Mouse (Mus musculus): ENCODE measurements around the gene Pcsk6.

GRCm38 (mm10) chr7:65895262-65895661, 33.7 kb downstream of the Pcsk6 start:
- TF ChIP-seq EP300 (IDR thresholded peaks at IDR 0.05; ENCODE audit: low read depth): no peak
- TF ChIP-seq CTCF (IDR thresholded peaks at IDR 0.05; ENCODE audit: low read depth): no peak

Data from liver, embryonic 14.5 days (tissue).